Mouse (Mus musculus): ENCODE results near the gene Gys1. TPM values are rescaled to one million over a fixed set of nuclear protein-coding genes. Genes with fewer than 3 reads are reported as not detected.
"Not testable (repeated sequence)": the region's sequence is repeated elsewhere in the genome, so short reads cannot be mapped to it uniquely, and the experiment has no call there.

The Gys1 gene
- total and polyA plus RNA-seq, 3 experiments, result 22.1 to 44.8 (median 36.7) TPM

GRCm38 (mm10) chr7:45470869-45471268, 36.2 kb downstream of the Gys1 start:
- DNase-seq (ENCODE audit: low spot score) (no peak), ATAC-seq (ENCODE audit: extremely low read depth, insufficient number of reproducible peaks, low FRiP score, poor library complexity, severe bottlenecking) (0 out of 2 replicates have a peak, but pooled peaks have one; percentile 25)
- no peak overlapping the region for H3K4me3 ChIP-seq (ENCODE audit: low read depth, low read length)
- H3K4me1 ChIP-seq (ENCODE audit: insufficient read depth, low read depth, low read length), result peaks cover 41% of the 10 kb centered on the region
- H3K36me3 ChIP-seq (replicated peaks), result peaks cover 15% of the 10 kb centered on the region
- no peaks in the 10 kb centered on the region for H3K9me3 ChIP-seq (replicated peaks)
- H3K27me3 ChIP-seq (ENCODE audit: insufficient read depth, low read length), result peaks cover 2% of the 10 kb centered on the region; the same call in 1 of the 2 replicates
- peak; percentile 77; the same call in 1 of the 2 replicates for TF ChIP-seq CTCF (IDR thresholded peaks at IDR 0.05; ENCODE audit: low read depth, low read length)
- no peak for TF ChIP-seq GATA1 (IDR thresholded peaks at IDR 0.05; ENCODE audit: borderline replicate concordance, low read length)
- TF ChIP-seq GATA2 (IDR thresholded peaks at IDR 0.05; ENCODE audit: borderline replicate concordance, low read depth, low read length), result no peak
- no peak for TF ChIP-seq TAL1 (conservative IDR thresholded peaks at IDR 0.05; ENCODE audit: low read depth, low read length)
- no peak for TF ChIP-seq POLR2AphosphoS5 (IDR thresholded peaks at IDR 0.05; ENCODE audit: insufficient replicate concordance, low read depth, low read length)

DNA sequence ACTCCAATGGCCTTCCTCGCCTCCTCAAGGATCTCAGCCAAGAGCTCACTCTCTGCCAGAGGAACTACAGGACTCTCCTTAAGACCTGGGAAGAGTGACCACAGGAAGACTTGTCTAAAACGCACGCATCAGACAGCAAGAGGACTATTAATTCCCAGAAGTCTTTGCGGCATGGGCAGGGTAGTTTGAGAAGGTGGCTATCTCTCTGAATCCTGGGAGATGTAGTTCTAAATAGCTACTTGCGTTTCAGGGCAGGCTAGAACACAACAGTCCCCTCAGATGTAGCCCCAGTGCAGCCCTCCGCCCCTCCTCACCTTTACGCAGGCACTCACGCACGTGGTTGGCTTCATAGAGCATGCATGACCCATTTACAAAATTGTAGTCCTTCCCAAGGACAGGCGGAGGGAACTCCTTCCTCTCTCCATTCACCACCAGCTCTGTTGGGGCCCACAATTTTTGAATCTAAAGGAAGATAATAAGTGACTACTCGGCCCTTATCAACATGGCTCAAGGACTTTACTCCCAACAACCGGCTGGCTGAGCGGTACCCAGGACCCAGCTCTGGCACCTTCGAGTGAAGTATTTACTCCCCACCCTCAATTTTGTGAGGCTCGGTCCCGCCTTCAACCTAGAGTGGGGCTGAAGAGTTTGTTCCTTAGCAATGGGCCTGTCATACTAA, 40.8 kb downstream of the Gys1 start:
- DNase-seq (ENCODE audit: low spot score), result peak; percentile 70
- H3K36me3 ChIP-seq (replicated peaks), result peaks cover 24% of the 10 kb centered on the region
- H3K9me3 ChIP-seq (replicated peaks), result no peaks in the 10 kb centered on the region
- H3K4me1 ChIP-seq (ENCODE audit: insufficient read depth, low read depth, low read length), result peaks cover 48% of the 10 kb centered on the region
- peak; percentile 49 for ATAC-seq (ENCODE audit: extremely low read depth, insufficient number of reproducible peaks, low FRiP score, poor library complexity, severe bottlenecking)
- H3K4me3 ChIP-seq (ENCODE audit: low read depth, low read length), result peak overlapping the region; percentile 70
- TF ChIP-seq CTCF (IDR thresholded peaks at IDR 0.05; ENCODE audit: low read depth, low read length) (no peak), GATA2 (IDR thresholded peaks at IDR 0.05; ENCODE audit: borderline replicate concordance, low read depth, low read length) (no peak), TAL1 (conservative IDR thresholded peaks at IDR 0.05; ENCODE audit: low read depth, low read length) (no peak), POLR2AphosphoS5 (IDR thresholded peaks at IDR 0.05; ENCODE audit: insufficient replicate concordance, low read depth, low read length) (no peak), GATA1 (IDR thresholded peaks at IDR 0.05; ENCODE audit: borderline replicate concordance, low read length) (no peak)
- peaks cover 4% of the 10 kb centered on the region; the same call in 1 of the 2 replicates for H3K27me3 ChIP-seq (ENCODE audit: insufficient read depth, low read length)

GRCm38 (mm10) chr7:45476453-45476852, 41.8 kb downstream of the Gys1 start:
- peaks cover 42% of the 10 kb centered on the region for H3K4me1 ChIP-seq (ENCODE audit: insufficient read depth, low read depth, low read length)
- no peaks in the 10 kb centered on the region for H3K9me3 ChIP-seq (replicated peaks)
- H3K4me3 ChIP-seq (ENCODE audit: low read depth, low read length), result no peak overlapping the region
- ATAC-seq (ENCODE audit: extremely low read depth, insufficient number of reproducible peaks, low FRiP score, poor library complexity, severe bottlenecking) (no peak), DNase-seq (ENCODE audit: low spot score) (no peak)
- TF ChIP-seq CTCF (IDR thresholded peaks at IDR 0.05; ENCODE audit: low read depth, low read length) (no peak), POLR2AphosphoS5 (IDR thresholded peaks at IDR 0.05; ENCODE audit: insufficient replicate concordance, low read depth, low read length) (no peak), GATA2 (IDR thresholded peaks at IDR 0.05; ENCODE audit: borderline replicate concordance, low read depth, low read length) (no peak), GATA1 (IDR thresholded peaks at IDR 0.05; ENCODE audit: borderline replicate concordance, low read length) (no peak), TAL1 (conservative IDR thresholded peaks at IDR 0.05; ENCODE audit: low read depth, low read length) (no peak)
- peaks cover 24% of the 10 kb centered on the region for H3K36me3 ChIP-seq (replicated peaks)
- peaks cover 4% of the 10 kb centered on the region; the same call in 1 of the 2 replicates for H3K27me3 ChIP-seq (ENCODE audit: insufficient read depth, low read length)

DNA sequence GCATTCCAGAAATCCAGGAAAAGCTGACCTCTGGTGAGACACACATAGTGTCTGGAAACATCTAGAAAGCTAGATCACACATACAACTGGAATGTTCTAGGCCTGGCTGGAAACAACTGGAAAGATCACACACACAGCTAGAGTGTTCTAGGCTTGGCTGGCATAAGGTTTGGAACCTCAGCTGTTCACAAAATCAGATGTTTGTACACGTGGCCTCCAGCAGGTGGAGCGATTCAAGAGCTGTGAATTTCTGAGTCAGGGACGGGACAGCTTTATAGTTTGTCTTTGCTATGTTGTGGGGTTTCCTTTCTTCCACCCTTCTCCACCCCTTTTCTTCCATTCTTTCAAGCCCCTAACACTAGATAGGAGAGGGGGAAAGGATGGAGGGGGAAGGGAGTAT, 42.4 kb downstream of the Gys1 start:
- H3K4me1 ChIP-seq (ENCODE audit: insufficient read depth, low read depth, low read length), result peaks cover 44% of the 10 kb centered on the region
- DNase-seq (ENCODE audit: low spot score), result no peak
- H3K9me3 ChIP-seq (replicated peaks), result no peaks in the 10 kb centered on the region
- no peak for ATAC-seq (ENCODE audit: extremely low read depth, insufficient number of reproducible peaks, low FRiP score, poor library complexity, severe bottlenecking)
- peaks cover 26% of the 10 kb centered on the region for H3K36me3 ChIP-seq (replicated peaks)
- H3K4me3 ChIP-seq (ENCODE audit: low read depth, low read length), result no peak overlapping the region
- TF ChIP-seq GATA2 (IDR thresholded peaks at IDR 0.05; ENCODE audit: borderline replicate concordance, low read depth, low read length), result no peak
- TF ChIP-seq CTCF (IDR thresholded peaks at IDR 0.05; ENCODE audit: low read depth, low read length), result peak; percentile 49; the same call in 1 of the 2 replicates
- H3K27me3 ChIP-seq (ENCODE audit: insufficient read depth, low read length), result peaks cover 4% of the 10 kb centered on the region; the same call in 1 of the 2 replicates

DNA sequence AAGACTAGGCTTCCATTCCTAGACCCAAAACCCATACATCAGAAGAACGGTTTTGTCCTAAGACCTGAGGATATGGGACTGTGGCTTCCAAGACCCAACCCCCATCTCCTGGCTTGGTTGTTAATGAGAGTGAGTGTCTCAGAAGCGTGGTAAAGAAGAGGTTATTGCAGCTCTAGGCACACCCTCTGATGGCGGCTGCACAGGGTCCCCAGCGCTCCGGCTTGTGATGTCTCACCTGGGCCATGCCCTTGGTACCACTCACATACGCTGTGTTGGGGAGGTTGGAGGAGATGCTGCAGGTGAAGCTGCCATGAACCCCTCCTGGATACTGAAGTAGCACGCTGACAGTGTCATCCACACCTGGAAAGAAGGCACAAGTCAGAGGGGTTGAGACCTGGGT, 44.1 kb downstream of the Gys1 start:
- TF ChIP-seq CTCF (IDR thresholded peaks at IDR 0.05; ENCODE audit: low read depth, low read length), result no peak
- TF ChIP-seq POLR2AphosphoS5 (IDR thresholded peaks at IDR 0.05; ENCODE audit: insufficient replicate concordance, low read depth, low read length), result no peak
- no peak for TF ChIP-seq TAL1 (conservative IDR thresholded peaks at IDR 0.05; ENCODE audit: low read depth, low read length)
- no peak for TF ChIP-seq GATA2 (IDR thresholded peaks at IDR 0.05; ENCODE audit: borderline replicate concordance, low read depth, low read length)
- no peak for TF ChIP-seq GATA1 (IDR thresholded peaks at IDR 0.05; ENCODE audit: borderline replicate concordance, low read length)
- DNase-seq (ENCODE audit: low spot score), result no peak
- Histone ChIP-seq H3K4me1 (ENCODE audit: insufficient read depth, low read depth, low read length) (peaks cover 50% of the 10 kb centered on the region), H3K4me3 (ENCODE audit: low read depth, low read length) (no peak overlapping the region), H3K27me3 (ENCODE audit: insufficient read depth, low read length) (peaks cover 4% of the 10 kb centered on the region; the same call in 1 of the 2 replicates), H3K9me3 (replicated peaks) (no peaks in the 10 kb centered on the region), H3K36me3 (replicated peaks) (peaks cover 28% of the 10 kb centered on the region)
- no peak for ATAC-seq (ENCODE audit: extremely low read depth, insufficient number of reproducible peaks, low FRiP score, poor library complexity, severe bottlenecking)

DNA sequence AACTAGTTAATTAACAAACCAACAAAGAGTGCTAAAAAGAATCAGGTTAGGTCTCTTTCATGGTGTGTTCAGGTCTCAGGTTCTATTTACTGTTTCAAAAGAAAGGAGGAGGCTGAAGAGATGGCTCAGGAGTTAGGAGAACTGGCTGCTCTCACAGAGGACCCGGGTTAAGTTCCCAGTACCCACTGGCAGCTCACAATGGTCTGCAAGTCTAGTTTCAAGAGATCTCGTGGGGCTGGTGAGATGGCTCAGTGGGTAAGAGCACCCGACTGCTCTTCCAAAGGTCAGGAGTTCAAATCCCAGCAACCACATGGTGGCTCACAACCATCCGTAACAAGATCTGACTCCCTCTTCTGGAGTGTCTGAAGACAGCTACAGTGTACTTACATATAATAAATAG, 45.7 kb downstream of the Gys1 start:
- not testable (repeated sequence) for ATAC-seq (ENCODE audit: extremely low read depth, insufficient number of reproducible peaks, low FRiP score, poor library complexity, severe bottlenecking); DNase-seq (ENCODE audit: low spot score); H3K27me3 ChIP-seq (ENCODE audit: insufficient read depth, low read length); H3K9me3 ChIP-seq (replicated peaks); H3K4me3 ChIP-seq (ENCODE audit: low read depth, low read length)
- peaks cover 27% of the 10 kb centered on the region for H3K36me3 ChIP-seq (replicated peaks)
- peaks cover 41% of the 10 kb centered on the region for H3K4me1 ChIP-seq (ENCODE audit: insufficient read depth, low read depth, low read length)
